Mouse (Mus musculus): ENCODE results near the gene Scube3. TPM values are rescaled to one million over a fixed set of nuclear protein-coding genes. Genes with fewer than 3 reads are reported as not detected.

Scube3 gene
- total RNA-seq, 2 experiments from 2014 or later: 2.8 to 2.9 TPM

- no peak for DNase-seq (ENCODE audit: low spot score in 2 of 2)
Measured at GRCm38 (mm10) chr17:28131156-28131555, 10.8 kb upstream of the Scube3 start.

DNA sequence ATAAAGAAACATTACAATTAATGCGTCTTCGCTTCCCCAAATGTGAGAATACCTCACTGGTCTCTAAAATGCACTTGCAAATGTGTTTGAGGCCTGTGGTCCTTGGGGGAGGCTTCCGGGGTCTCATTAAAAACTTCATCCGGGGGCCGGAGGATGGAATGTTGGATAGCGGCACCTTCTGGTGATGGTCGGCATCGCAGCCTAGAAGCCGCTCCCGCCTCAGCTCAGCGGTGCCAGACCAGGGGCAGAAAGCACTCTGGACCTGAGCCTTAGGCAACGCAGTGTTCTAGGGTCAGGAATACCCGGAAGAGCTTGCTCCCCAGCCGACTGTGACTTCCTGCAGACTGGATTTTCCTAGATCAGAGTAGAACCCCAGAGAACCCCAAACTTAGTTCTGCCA lies 8.7 kb upstream of the Scube3 start:
- peak; percentile 33 to 66 for DNase-seq (ENCODE audit: low spot score in 2 of 2)

- no peak for DNase-seq (ENCODE audit: low spot score in 2 of 2)
Measured at GRCm38 (mm10) chr17:28135496-28135895, 6.4 kb upstream of the Scube3 start.

GRCm38 (mm10) chr17:28136266-28136665 lies 5.7 kb upstream of the Scube3 start:
- DNase-seq (ENCODE audit: low spot score in 2 of 2): no peak

DNA sequence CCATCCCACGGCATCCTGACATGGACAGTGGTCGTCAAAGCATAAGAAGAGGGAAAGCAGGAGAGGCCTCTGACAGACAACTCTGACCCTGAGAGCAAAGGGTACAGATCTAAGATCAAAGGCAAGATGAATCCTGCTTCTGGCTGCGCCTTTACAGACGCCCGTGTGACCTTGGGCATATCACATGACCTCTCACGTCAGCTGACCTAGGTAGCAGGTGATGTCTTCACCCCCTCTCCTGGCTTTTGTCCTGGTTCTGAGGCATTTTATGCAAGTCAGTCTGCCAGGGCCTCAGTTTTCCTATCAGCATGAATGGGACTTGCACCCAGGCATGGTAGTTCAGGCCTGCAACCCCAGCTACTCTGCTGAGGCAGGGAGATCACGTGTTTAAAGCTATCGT lies 3.9 kb upstream of the Scube3 start:
- DNase-seq (ENCODE audit: low spot score in 2 of 2): no peak

GRCm38 (mm10) chr17:28138685-28139084 lies 3.3 kb upstream of the Scube3 start:
- DNase-seq (ENCODE audit: low spot score in 2 of 2): no peak

DNA sequence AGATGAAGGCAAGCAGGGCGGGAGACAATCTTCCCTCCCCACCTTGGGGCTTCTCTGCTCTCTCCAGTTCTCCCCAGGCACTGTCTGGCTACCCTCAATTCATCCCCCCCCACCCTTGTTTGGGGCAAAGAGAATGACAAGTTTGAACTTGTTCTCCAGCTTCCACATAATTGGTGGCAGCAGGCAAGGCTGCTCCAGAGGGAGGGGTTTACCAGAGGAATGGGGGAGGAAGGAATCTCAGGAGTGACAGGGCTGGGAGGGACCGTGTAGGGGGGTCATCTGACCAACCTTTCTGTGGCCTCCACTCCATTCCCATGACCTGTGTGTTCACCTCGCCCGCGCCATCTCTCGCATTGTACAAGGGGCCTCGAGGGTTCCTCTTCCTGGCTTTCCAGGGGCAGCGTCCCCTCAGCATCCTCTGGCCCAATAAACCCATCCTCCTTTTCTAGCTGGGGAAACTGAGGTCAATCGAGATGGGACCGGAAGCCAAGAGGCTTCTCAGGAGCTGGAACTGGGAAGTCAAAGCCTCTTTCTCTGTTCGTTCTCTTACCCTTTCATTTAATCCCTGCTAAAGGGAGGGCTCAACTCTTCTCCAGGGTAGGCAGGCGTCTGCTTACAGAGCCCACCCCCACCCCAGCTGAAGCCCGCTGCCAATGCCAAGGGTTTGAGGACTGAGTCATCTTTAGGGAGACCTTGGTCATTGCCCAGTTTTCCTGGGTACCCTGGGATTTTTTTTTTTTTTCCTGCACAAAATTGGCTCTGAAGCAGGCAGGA lies 1.3 kb upstream of the Scube3 start:
- no peak for DNase-seq (ENCODE audit: low spot score in 2 of 2)

DNA sequence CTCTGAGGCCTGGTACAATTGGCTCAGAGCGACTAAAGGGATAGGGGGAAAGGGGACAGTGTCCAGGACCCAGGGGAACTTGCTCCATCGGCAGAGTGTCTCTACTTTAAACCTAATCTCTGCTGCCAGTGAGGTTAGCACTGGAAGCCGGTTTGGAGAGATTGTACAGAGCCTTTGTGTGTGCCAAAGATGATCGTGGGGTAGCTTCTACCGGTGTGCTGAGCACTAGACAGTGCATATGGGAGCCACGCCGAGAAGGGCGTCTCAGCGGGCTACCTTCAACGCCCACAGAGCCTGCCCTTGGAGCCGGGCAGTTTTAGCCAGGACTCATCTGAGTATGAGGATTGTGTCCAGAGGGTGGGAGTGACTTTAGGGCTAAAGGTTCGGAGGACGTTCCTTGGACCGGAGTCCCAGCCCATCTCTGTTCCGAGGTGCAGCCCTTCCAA lies 713 bp upstream of the Scube3 start:
- DNase-seq (ENCODE audit: low spot score in 2 of 2): no peak

GRCm38 (mm10) chr17:28142700-28143610 lies 1.0 kb downstream of the Scube3 start:
- DNase-seq (ENCODE audit: low spot score in 2 of 2): no peak

DNA sequence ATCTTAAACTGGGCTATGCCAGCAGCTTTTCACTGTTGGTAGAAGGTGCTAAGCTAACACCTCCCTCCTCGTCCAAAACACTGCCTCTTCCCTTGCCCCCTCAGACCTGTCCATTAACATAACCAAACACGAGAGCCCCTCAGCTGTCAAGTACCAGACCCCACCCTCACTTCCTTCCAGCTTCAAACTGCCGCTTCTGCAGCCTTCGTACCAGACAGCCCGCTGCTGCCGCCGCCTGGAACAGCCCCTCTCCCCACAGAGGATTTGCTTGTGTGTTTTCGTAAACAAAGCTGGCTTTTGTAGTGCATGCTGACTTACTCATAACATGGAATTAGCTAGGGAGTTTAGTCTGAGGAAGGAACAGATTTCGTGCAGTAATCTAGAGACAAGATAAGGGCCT lies 1.8 kb downstream of the Scube3 start:
- DNase-seq (ENCODE audit: low spot score in 2 of 2): no peak

- no peak for DNase-seq (ENCODE audit: low spot score in 2 of 2)
Measured at GRCm38 (mm10) chr17:28144241-28144640, 2.3 kb downstream of the Scube3 start.

DNA sequence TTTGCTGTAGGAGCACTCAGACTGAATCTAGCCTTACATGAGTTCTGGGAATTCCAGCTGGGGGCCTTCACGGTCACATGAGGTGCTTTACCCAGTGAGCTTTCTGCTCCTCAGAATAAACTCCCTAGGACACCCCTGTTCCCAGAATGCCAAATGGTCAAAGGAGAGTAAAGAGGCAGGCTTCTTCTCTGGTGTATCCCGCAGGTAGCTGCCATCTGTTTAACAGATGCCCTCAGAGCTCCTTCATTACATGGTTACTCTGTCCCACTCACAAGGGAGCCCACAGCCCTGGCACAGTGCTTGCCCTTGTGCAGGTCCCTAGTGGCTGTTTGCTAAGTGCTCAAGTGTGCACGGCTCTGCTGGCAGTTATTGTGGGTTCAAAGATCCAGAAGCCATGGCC lies 6.3 kb downstream of the Scube3 start:
- DNase-seq (ENCODE audit: low spot score in 2 of 2): no peak

DNA sequence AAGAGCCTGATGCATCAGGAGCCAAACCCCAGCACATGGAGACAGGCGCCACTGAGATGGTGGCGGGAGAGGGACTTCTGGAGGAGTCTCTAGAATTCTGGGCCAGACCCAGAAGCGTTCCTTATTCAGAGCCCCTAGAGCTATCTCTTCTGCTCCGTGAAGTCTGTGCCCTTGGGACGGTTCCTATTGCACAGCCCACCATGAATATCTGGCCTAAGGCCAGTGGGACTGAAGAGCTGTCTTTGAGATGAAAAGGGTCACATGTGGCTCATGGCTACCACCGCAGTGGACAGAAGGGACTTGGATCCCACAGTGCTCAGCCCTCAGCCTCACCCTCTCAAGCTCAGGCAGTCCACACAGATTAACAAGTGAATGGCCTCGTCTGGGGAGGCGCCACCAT lies 7.8 kb downstream of the Scube3 start:
- no peak for DNase-seq (ENCODE audit: low spot score in 2 of 2)

DNA sequence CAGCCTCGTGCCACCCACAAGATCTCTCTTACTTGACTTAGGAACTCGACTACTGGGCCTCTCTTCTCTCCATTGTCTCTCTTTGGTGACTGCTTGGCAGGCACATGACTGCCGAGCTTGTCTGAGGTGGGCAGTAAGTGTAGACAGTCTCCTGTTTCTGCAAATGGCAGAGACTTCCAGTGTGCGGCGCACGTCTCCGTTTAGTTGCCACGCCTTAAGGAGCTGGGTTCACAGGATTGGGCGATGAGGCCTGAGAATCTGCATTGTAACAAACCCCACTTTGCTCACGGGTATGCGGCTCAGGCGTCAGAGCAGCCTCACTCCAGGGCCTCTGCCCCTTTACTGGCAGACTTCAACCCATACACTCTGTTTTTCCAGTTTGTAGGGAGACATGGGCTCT lies 8.5 kb downstream of the Scube3 start:
- DNase-seq (ENCODE audit: low spot score in 2 of 2): no peak

- no peak for DNase-seq (ENCODE audit: low spot score in 2 of 2)
Measured at GRCm38 (mm10) chr17:28153095-28153494, 11.2 kb downstream of the Scube3 start.

GRCm38 (mm10) chr17:28154970-28155369 lies 13.0 kb downstream of the Scube3 start:
- DNase-seq (ENCODE audit: low spot score in 2 of 2): no peak

- DNase-seq (ENCODE audit: low spot score in 2 of 2): no peak
Measured at GRCm38 (mm10) chr17:28160361-28160760, 18.4 kb downstream of the Scube3 start.

DNA sequence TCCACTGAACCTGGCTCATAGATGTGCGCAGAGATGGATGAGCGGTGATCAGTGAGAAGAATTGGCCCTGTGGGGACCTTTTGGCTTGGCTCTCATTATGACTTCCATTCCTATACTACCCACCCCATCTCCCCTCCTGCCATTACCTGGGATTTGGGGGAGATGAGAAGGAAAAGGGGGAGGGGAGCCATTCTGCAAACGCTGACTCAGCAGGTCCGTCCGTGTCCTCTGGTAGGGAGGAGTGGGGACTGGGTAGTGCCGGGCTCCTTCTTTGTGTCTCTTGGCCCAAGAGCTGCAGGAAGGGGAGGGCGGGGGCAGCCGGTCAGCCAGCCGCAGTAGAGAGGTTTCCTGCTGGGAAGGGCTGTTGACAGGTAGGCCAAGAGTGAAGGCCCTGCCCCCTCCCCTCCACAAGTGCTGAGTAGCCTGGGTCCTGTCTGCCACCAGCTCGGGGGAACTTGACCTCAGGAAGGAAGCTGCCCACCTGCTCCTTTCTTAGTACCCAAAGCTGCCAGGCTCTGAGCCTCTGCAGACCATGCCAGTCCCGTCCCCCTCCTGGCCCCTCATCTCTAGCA lies 19.5 kb downstream of the Scube3 start:
- no peak for DNase-seq (ENCODE audit: low spot score in 2 of 2)

DNA sequence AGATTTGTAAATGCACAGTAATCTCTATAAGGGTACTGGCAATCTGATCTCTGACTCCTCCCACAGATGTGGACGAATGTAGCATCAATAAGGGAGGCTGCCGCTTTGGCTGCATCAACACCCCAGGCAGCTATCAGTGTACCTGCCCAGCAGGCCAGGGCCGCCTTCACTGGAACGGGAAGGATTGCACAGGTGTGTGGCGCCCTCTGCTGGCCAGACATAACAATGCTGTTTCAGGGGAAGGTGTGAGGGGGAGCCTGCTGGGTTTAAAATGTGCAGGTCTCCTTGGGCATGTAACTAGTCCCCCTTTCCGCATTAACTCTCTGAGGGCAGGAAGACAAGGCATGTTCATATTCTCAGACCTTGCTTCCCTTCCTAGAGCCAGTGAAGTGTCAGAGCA lies 21.7 kb downstream of the Scube3 start:
- DNase-seq (ENCODE audit: low spot score in 2 of 2): peak; percentile 73 to 82

DNA sequence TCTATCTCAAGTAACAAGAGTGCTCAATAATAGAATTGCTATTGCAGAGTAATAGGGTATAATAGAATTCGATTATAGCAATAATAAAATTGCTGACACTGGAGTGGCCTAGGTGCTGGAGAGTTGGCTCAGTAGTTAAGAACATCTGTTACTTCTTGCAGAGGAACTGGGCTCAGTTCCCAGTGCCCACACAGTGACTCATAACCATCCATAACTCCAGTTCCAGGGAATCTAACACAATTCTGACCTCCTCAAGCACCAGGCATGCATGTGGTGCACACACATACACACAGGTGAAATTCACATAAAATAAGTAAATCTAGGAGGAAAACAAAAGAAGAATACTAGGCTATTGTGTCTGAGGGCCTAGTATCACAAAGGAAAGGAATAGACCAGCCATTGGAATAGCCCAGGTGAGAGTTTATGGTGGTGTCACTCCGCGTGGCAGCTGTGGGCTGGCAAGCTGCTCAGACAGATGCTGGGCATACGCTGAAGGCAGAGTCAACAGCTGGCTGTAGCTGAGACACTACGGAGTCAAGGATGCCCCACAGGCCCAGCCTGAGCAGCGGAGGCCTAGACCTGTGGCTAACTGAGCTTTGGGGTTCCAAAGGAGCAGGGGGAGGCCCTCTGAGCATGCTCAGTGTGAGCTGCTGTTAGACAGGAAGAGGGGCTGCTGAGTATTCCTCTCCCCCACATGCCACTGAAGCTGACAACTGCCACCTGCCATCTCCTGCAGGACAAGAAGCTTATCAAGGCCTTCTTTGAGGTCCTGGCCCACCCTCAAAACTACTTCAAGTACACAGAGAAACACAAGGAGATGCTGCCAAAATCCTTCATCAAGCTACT lies 28.7 kb downstream of the Scube3 start:
- peak; percentile 46 to 72 for DNase-seq (ENCODE audit: low spot score in 2 of 2)

DNA sequence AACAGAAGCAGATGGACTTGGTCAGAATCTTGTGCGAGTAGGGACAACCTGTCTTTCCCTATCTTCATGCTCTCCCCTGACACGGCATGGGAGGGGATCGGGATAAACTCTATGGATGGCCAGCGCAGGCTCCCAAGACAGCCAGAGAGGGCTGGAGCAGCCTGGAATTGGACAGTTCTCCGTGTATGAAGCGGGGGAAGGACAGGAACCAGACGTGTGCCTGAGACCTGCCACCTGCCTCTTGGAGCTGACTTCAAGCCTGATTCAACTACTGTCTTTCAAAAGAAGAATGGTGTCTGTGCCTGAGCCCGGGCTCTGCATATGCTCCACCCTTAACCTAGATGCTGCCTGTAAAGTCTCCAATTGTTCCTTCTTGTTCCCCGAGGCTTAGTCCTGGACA lies 30.7 kb downstream of the Scube3 start:
- DNase-seq (ENCODE audit: low spot score in 2 of 2): no peak
